Mouse (Mus musculus) embryonic facial prominence, embryonic 10.5 days (tissue): ENCODE results near the gene Rab40c. TPM values are rescaled to one million over a fixed set of nuclear protein-coding genes. Genes with fewer than 3 reads are reported as not detected.

Source experiments
- DNase-seq: peaks from one replicate; pipeline ENCODE4 v3.0.0-alpha.2; 2017; ENCODE audit warnings: low spot score
- H3K27ac ChIP-seq: fragments of 300-500 bp; sonication (generic); replicated peaks from 2 replicates; pipeline ENCODE4 v1.5.1; 2016; ENCODE audit warnings: mild to moderate bottlenecking
- H3K27me3 ChIP-seq: fragments of 300-500 bp; sonication (generic); replicated peaks from 2 replicates; pipeline ENCODE4 v1.6.1; 2016; ENCODE audit warnings: low read depth, mild to moderate bottlenecking; ENCODE audit not compliant: poor library complexity, severe bottlenecking
- H3K36me3 ChIP-seq: fragments of 300-500 bp; sonication (generic); replicated peaks from 2 replicates; pipeline ENCODE4 v1.6.1; 2016; ENCODE audit warnings: mild to moderate bottlenecking, moderate library complexity
- H3K4me1 ChIP-seq: fragments of 300-500 bp; sonication (generic); 2 replicates; pipeline ENCODE4 v1.6.1; 2016
- H3K4me3 ChIP-seq: fragments of 300-500 bp; sonication (generic); 2 replicates; pipeline ENCODE4 v1.5.1; 2016; ENCODE audit warnings: mild to moderate bottlenecking, moderate library complexity
- H3K9me3 ChIP-seq: fragments of 300-500 bp; sonication (generic); 2 replicates; pipeline ENCODE4 v1.6.1; 2016; ENCODE audit warnings: mild to moderate bottlenecking
- WGBS: fragments of 180-500 bp; shearing (Covaris S2); methylation state at CpG from one replicate; pipeline ENCODE4 v1.1.7; 2016; 5-methylcytosine and 5-hydroxymethylcytosine counted together
- polyA plus RNA-seq: library from polyadenylated mRNA; unstranded; fragments of >200 nt; fragmentation: Nextera tagmentation; extraction: Ambion mirVana; gene quantifications from 2 replicates; pipeline ENCODE4 v1.2.1, GENCODE M21; 2016

Gene Rab40c
- polyA plus RNA-seq, 1 experiment from 2014 or later: 34.0 TPM

GRCm38 (mm10) chr17:25913877-25914275, 5.7 kb downstream of the Rab40c start:
- Histone ChIP-seq H3K4me1 (peaks cover 19% of the 10 kb centered on the region), H3K27ac (no peak overlapping the region), H3K36me3 (peaks cover 36% of the 10 kb centered on the region), H3K4me3 (no peak overlapping the region), H3K9me3 (no peaks in the 10 kb centered on the region), H3K27me3 (no peaks in the 10 kb centered on the region)
- WGBS: 90% methylated on average over 1 of the region's 1 CpGs
- DNase-seq: no peak

GRCm38 (mm10) chr17:25913186-25913876, 6.2 kb downstream of the Rab40c start:
- no peaks in the 10 kb centered on the region for H3K27me3 ChIP-seq
- DNase-seq: no peak
- 89% methylated on average over 14 of the region's 14 CpGs for WGBS
- H3K9me3 ChIP-seq: no peaks in the 10 kb centered on the region
- H3K4me3 ChIP-seq: no peak overlapping the region
- H3K4me1 ChIP-seq: peaks cover 14% of the 10 kb centered on the region
- no peak overlapping the region for H3K27ac ChIP-seq
- peaks cover 36% of the 10 kb centered on the region for H3K36me3 ChIP-seq

GRCm38 (mm10) chr17:25911816-25912215, 7.7 kb downstream of the Rab40c start:
- 89% methylated on average over 4 of the region's 4 CpGs for WGBS
- Histone ChIP-seq H3K9me3 (no peaks in the 10 kb centered on the region), H3K4me1 (0 out of 2 replicates have a peak, but pooled peaks cover 4% of the 10 kb centered on the region), H3K27me3 (no peaks in the 10 kb centered on the region), H3K27ac (no peak overlapping the region), H3K4me3 (no peak overlapping the region), H3K36me3 (peaks cover 26% of the 10 kb centered on the region)
- DNase-seq: no peak

- Histone ChIP-seq H3K27me3 (no peaks in the 10 kb centered on the region), H3K9me3 (no peaks in the 10 kb centered on the region), H3K4me3 (no peak overlapping the region), H3K27ac (no peak overlapping the region), H3K4me1 (no peaks in the 10 kb centered on the region), H3K36me3 (peaks cover 18% of the 10 kb centered on the region)
- no peak for DNase-seq
- WGBS: 88% methylated on average over 2 of the region's 2 CpGs
Measured at GRCm38 (mm10) chr17:25907640-25908039, 11.9 kb downstream of the Rab40c start.

- Histone ChIP-seq H3K4me3 (no peak overlapping the region), H3K27me3 (no peaks in the 10 kb centered on the region), H3K9me3 (no peaks in the 10 kb centered on the region; the same call in 1 of the 2 replicates), H3K36me3 (peaks cover 28% of the 10 kb centered on the region), H3K27ac (no peak overlapping the region), H3K4me1 (no peaks in the 10 kb centered on the region)
- 86% methylated on average over 3 of the region's 3 CpGs for WGBS
- DNase-seq: no peak
Measured at GRCm38 (mm10) chr17:25903061-25903460, 16.5 kb downstream of the Rab40c start.

- WGBS: 92% methylated on average over 1 of the region's 1 CpGs
- no peak overlapping the region for H3K4me3 ChIP-seq
- H3K9me3 ChIP-seq: no peaks in the 10 kb centered on the region; the same call in 1 of the 2 replicates
- peaks cover 18% of the 10 kb centered on the region for H3K4me1 ChIP-seq
- no peak overlapping the region for H3K27ac ChIP-seq
- H3K27me3 ChIP-seq: no peaks in the 10 kb centered on the region
- no peak for DNase-seq
- H3K36me3 ChIP-seq: peaks cover 18% of the 10 kb centered on the region
Measured at GRCm38 (mm10) chr17:25900193-25900592, 19.3 kb downstream of the Rab40c start.

GRCm38 (mm10) chr17:25895891-25896290, 23.6 kb downstream of the Rab40c start:
- peak; percentile 39 for DNase-seq
- Histone ChIP-seq H3K4me3 (no peak overlapping the region), H3K27ac (peak overlapping the region; percentile 55; the same call in 1 of the 2 replicates), H3K4me1 (peaks cover 25% of the 10 kb centered on the region), H3K9me3 (no peaks in the 10 kb centered on the region; the same call in 1 of the 2 replicates), H3K36me3 (peaks cover 15% of the 10 kb centered on the region), H3K27me3 (no peaks in the 10 kb centered on the region)
- 56% methylated on average over 12 of the region's 12 CpGs for WGBS

GRCm38 (mm10) chr17:25895415-25895814, 24.1 kb downstream of the Rab40c start:
- 20% methylated on average over 2 of the region's 2 CpGs for WGBS
- H3K27me3 ChIP-seq: no peaks in the 10 kb centered on the region

GRCm38 (mm10) chr17:25893975-25894617, 25.4 kb downstream of the Rab40c start:
- Histone ChIP-seq H3K27ac (peak overlapping the region; percentile 68), H3K36me3 (peaks cover 18% of the 10 kb centered on the region)

More at GRCm38 (mm10) chr17:25895415-25895814, 24.1 kb downstream of the Rab40c start:
- no peak for DNase-seq
- H3K9me3 ChIP-seq: no peaks in the 10 kb centered on the region; the same call in 1 of the 2 replicates
- H3K4me3 ChIP-seq: no peak overlapping the region
- H3K27ac ChIP-seq: peak overlapping the region; percentile 55; the same call in 1 of the 2 replicates
- peaks cover 25% of the 10 kb centered on the region for H3K4me1 ChIP-seq
- peaks cover 11% of the 10 kb centered on the region for H3K36me3 ChIP-seq

GRCm38 (mm10) chr17:25888837-25889236, 30.7 kb downstream of the Rab40c start:
- no peak for DNase-seq
- no peak overlapping the region for H3K27ac ChIP-seq
- H3K36me3 ChIP-seq: peaks cover 59% of the 10 kb centered on the region
- WGBS: 86% methylated on average over 3 of the region's 3 CpGs
- peaks cover 23% of the 10 kb centered on the region for H3K4me1 ChIP-seq
- no peak overlapping the region for H3K4me3 ChIP-seq
- H3K9me3 ChIP-seq: no peaks in the 10 kb centered on the region
- no peaks in the 10 kb centered on the region for H3K27me3 ChIP-seq

More at GRCm38 (mm10) chr17:25893975-25894617, 25.4 kb downstream of the Rab40c start:
- H3K4me1 ChIP-seq: peaks cover 25% of the 10 kb centered on the region
- no peak overlapping the region for H3K4me3 ChIP-seq
- no peaks in the 10 kb centered on the region for H3K27me3 ChIP-seq
- H3K9me3 ChIP-seq: no peaks in the 10 kb centered on the region
- peak; percentile 76 for DNase-seq
- 33% methylated on average over 2 of the region's 2 CpGs for WGBS

- Histone ChIP-seq H3K36me3 (peaks cover 73% of the 10 kb centered on the region), H3K4me3 (no peak overlapping the region), H3K27ac (no peak overlapping the region), H3K9me3 (no peaks in the 10 kb centered on the region), H3K4me1 (peaks cover 36% of the 10 kb centered on the region), H3K27me3 (no peaks in the 10 kb centered on the region)
- DNase-seq: no peak
- WGBS: 91% methylated on average over 10 of the region's 10 CpGs
Measured at GRCm38 (mm10) chr17:25887467-25887866, 32.1 kb downstream of the Rab40c start.

GRCm38 (mm10) chr17:25886806-25887205, 32.7 kb downstream of the Rab40c start:
- peaks cover 77% of the 10 kb centered on the region for H3K36me3 ChIP-seq
- no peak for DNase-seq

GRCm38 (mm10) chr17:25885636-25886035, 33.9 kb downstream of the Rab40c start:
- peak; percentile 41 for DNase-seq
- Histone ChIP-seq H3K9me3 (no peaks in the 10 kb centered on the region), H3K4me1 (peaks cover 54% of the 10 kb centered on the region), H3K27ac (no peak overlapping the region), H3K27me3 (no peaks in the 10 kb centered on the region), H3K4me3 (no peak overlapping the region), H3K36me3 (peaks cover 74% of the 10 kb centered on the region)
- 45% methylated on average over 4 of the region's 4 CpGs for WGBS

More at GRCm38 (mm10) chr17:25886806-25887205, 32.7 kb downstream of the Rab40c start:
- no peaks in the 10 kb centered on the region for H3K27me3 ChIP-seq
- no peak overlapping the region for H3K4me3 ChIP-seq
- H3K9me3 ChIP-seq: no peaks in the 10 kb centered on the region
- H3K27ac ChIP-seq: no peak overlapping the region
- H3K4me1 ChIP-seq: peaks cover 43% of the 10 kb centered on the region
